Comparison of ENCODE assay signal across 8 mouse cellular contexts in genomic region chr10:128303126-128304021, GRCm38 (mm10). TPM values are rescaled to one million over a fixed set of nuclear protein-coding genes. Genes with fewer than 3 reads are reported as not detected.
DNase-seq lines count a peak whose midpoint lies in the region; ATAC-seq and TF ChIP-seq lines count a peak whose summit lies in the region.

Pan2 (plus strand) TSS chr10:128303335.

- peak within 1 kb of the TSS; percentile 90 for H3K4me2 ChIP-seq in heart, embryonic 12.5 days
- peak within 1 kb of the TSS; percentile 84 for H3K4me2 ChIP-seq in kidney, postnatal 0 days (ENCODE audit: low read length)
- H3K4me2 ChIP-seq in liver, embryonic 11.5 days = peak within 1 kb of the TSS; percentile 95
- H3K4me2 ChIP-seq in stomach, embryonic 14.5 days (replicated peaks; ENCODE audit: low read depth, low read length) = peak within 1 kb of the TSS; percentile 76

- peak; percentile 100 for DNase-seq in CD4-positive helper T cell, adult 2 months (ENCODE audit: low read depth, low spot score)
- DNase-seq in brain, embryonic 18.5 days (ENCODE audit: low read depth, low spot score) = peak; percentile 99
- DNase-seq in kidney, postnatal 0 days (ENCODE audit: low spot score) = peak; percentile 99
- peak; percentile 100 for DNase-seq in liver, embryonic 11.5 days (ENCODE audit: low spot score)
- peak; percentile 100 for DNase-seq in naive thymus-derived CD4-positive, alpha-beta T cell, adult 2 months (ENCODE audit: low read depth)

- 2% methylated on average over 37 of the region's 37 CpGs for WGBS in heart, embryonic 12.5 days
- 1% methylated on average over 37 of the region's 37 CpGs for WGBS in kidney, postnatal 0 days
- WGBS in liver, embryonic 11.5 days = under 1% methylated on average over 37 of the region's 37 CpGs
- 2% methylated on average over 37 of the region's 37 CpGs for WGBS in stomach, embryonic 14.5 days

- H3K4me3 ChIP-seq in heart, embryonic 12.5 days = peak within 1 kb of the TSS; percentile 63
- H3K4me3 ChIP-seq in kidney, postnatal 0 days (replicated peaks; ENCODE audit: low read depth, low read length) = peak within 1 kb of the TSS; percentile 57
- peak within 1 kb of the TSS; percentile 70 for H3K4me3 ChIP-seq in liver, embryonic 11.5 days (ENCODE audit: low read depth, low read length)
- peak within 1 kb of the TSS; percentile 51 for H3K4me3 ChIP-seq in stomach, embryonic 14.5 days (ENCODE audit: low read depth, low read length)

- peaks cover 17% of the 10 kb centered on the region for H3K4me1 ChIP-seq in heart, embryonic 12.5 days (replicated peaks)
- peaks cover 15% of the 10 kb centered on the region for H3K4me1 ChIP-seq in kidney, postnatal 0 days (replicated peaks; ENCODE audit: insufficient read depth, low read length)
- H3K4me1 ChIP-seq in liver, embryonic 11.5 days (replicated peaks; ENCODE audit: control insufficient read depth, insufficient read depth, low read length) = peaks cover 9% of the 10 kb centered on the region
- peaks cover 10% of the 10 kb centered on the region; the same call in 1 of the 2 replicates for H3K4me1 ChIP-seq in stomach, embryonic 14.5 days (ENCODE audit: control insufficient read depth, insufficient read depth, low read length)

- peak within 1 kb of the TSS; percentile 92 for H3K27ac ChIP-seq in heart, embryonic 12.5 days (ENCODE audit: poor library complexity, severe bottlenecking)
- H3K27ac ChIP-seq in kidney, postnatal 0 days = peak within 1 kb of the TSS; percentile 98
- H3K27ac ChIP-seq in liver, embryonic 11.5 days (ENCODE audit: low read depth, low read length) = peak within 1 kb of the TSS; percentile 91
- peak within 1 kb of the TSS; percentile 87 for H3K27ac ChIP-seq in stomach, embryonic 14.5 days (ENCODE audit: low read length)

- peak; percentile 96 for ATAC-seq in erythroid progenitor cell, adult 5-6 weeks (replicated peaks; ENCODE audit: low FRiP score, poor library complexity, severe bottlenecking)
- ATAC-seq in heart, embryonic 12.5 days (ENCODE audit: insufficient number of reproducible peaks, low FRiP score) = peak; percentile 98
- peak; percentile 99 for ATAC-seq in kidney, postnatal 0 days (replicated peaks; ENCODE audit: low FRiP score, low read depth)
- peak; percentile 99 for ATAC-seq in liver, embryonic 11.5 days (replicated peaks; ENCODE audit: low FRiP score)
- ATAC-seq in stomach, embryonic 14.5 days (ENCODE audit: insufficient number of reproducible peaks, insufficient read depth, low FRiP score, low read depth) = peak; percentile 99

- peaks cover 23% of the 10 kb centered on the region for H3K36me3 ChIP-seq in heart, embryonic 12.5 days
- 0 out of 2 replicates have a peak, but pooled peaks cover 5% of the 10 kb centered on the region for H3K36me3 ChIP-seq in kidney, postnatal 0 days (ENCODE audit: insufficient read depth, low read length)
- no peaks in the 10 kb centered on the region; the same call in 1 of the 2 replicates for H3K36me3 ChIP-seq in liver, embryonic 11.5 days (ENCODE audit: control insufficient read depth, insufficient read depth, low read length)
- H3K36me3 ChIP-seq in stomach, embryonic 14.5 days (ENCODE audit: control insufficient read depth, insufficient read depth, low read length) = peaks cover 7% of the 10 kb centered on the region

- TF ChIP-seq CTCF in kidney, postnatal 0 days (IDR thresholded peaks at IDR 0.05; ENCODE audit: low read depth) = no peak

- H3K9me3 ChIP-seq in heart, embryonic 12.5 days (replicated peaks) = no peaks in the 10 kb centered on the region
- no peaks in the 10 kb centered on the region for H3K9me3 ChIP-seq in kidney, postnatal 0 days (replicated peaks; ENCODE audit: low read length)
- H3K9me3 ChIP-seq in liver, embryonic 11.5 days (ENCODE audit: control insufficient read depth, low read length) = no peaks in the 10 kb centered on the region
- H3K9me3 ChIP-seq in stomach, embryonic 14.5 days (ENCODE audit: control insufficient read depth, low read depth, low read length) = no peaks in the 10 kb centered on the region

- no peaks in the 10 kb centered on the region for H3K27me3 ChIP-seq in heart, embryonic 12.5 days (replicated peaks)
- H3K27me3 ChIP-seq in kidney, postnatal 0 days (ENCODE audit: insufficient read depth, low read length) = no peaks in the 10 kb centered on the region
- no peaks in the 10 kb centered on the region for H3K27me3 ChIP-seq in liver, embryonic 11.5 days (replicated peaks; ENCODE audit: control insufficient read depth, insufficient read depth, low read length)
- H3K27me3 ChIP-seq in stomach, embryonic 14.5 days (ENCODE audit: control insufficient read depth, insufficient read depth, low read length) = no peaks in the 10 kb centered on the region

- peak within 1 kb of the TSS; percentile 76 for H3K9ac ChIP-seq in heart, embryonic 12.5 days
- H3K9ac ChIP-seq in kidney, postnatal 0 days (ENCODE audit: low read depth, low read length) = peak within 1 kb of the TSS; percentile 81
- H3K9ac ChIP-seq in liver, embryonic 11.5 days (ENCODE audit: low read depth, low read length) = peak within 1 kb of the TSS; percentile 87
- peak within 1 kb of the TSS; percentile 78 for H3K9ac ChIP-seq in stomach, embryonic 14.5 days (replicated peaks; ENCODE audit: low read depth, low read length)

RNA-seq across cellular contexts. Expression of gene Pan2, which starts in this region (rescaled TPM):
- 34.8 and 42.9 TPM in 2 replicates for total RNA-seq in erythroid progenitor cell, adult 5-6 weeks (2015; ENCODE audit: low replicate concordance)
- 27.0 and 27.5 TPM in 2 replicates for total RNA-seq in erythroid progenitor cell, adult 5-6 weeks (2017; ENCODE audit: low replicate concordance)
- polyA plus RNA-seq in heart, embryonic 12.5 days (2016; fragmentation: Nextera tagmentation; extraction: Ambion mirVana) = 30.0 and 31.7 TPM in 2 replicates
- 26.5 and 28.5 TPM in 2 replicates for polyA plus RNA-seq in kidney, postnatal 0 days (2015; fragmentation: Nextera tagmentation; extraction: Ambion mirVana)
- 27.8 and 29.9 TPM in 2 replicates for polyA plus RNA-seq in liver, embryonic 11.5 days (2014; fragmentation: Nextera tagmentation; extraction: Ambion mirVana)
- polyA plus RNA-seq in stomach, embryonic 14.5 days (2014; fragmentation: Nextera tagmentation; extraction: Ambion mirVana) = 32.9 and 34.8 TPM in 2 replicates

Comparison
In these comparisons a context has a peak if more than half of its experiments do, and no peak if none do; other contexts are left out.
1. Peak in every context shown above with its lines: DNase-seq, ATAC-seq, H3K4me3 ChIP-seq and H3K27ac ChIP-seq.